Mouse (Mus musculus) kidney, postnatal 14 days (tissue): ENCODE data around the gene Vmn1r54.
"Not testable (repeated sequence)": the region's sequence is repeated elsewhere in the genome, so short reads cannot be mapped to it uniquely, and the experiment has no call there.

Experiments used
- DNase-seq: peaks from one replicate; pipeline ENCODE4 v3.0.0; 2022; ENCODE audit warnings: mixed read lengths

Vmn1r54 gene

DNA sequence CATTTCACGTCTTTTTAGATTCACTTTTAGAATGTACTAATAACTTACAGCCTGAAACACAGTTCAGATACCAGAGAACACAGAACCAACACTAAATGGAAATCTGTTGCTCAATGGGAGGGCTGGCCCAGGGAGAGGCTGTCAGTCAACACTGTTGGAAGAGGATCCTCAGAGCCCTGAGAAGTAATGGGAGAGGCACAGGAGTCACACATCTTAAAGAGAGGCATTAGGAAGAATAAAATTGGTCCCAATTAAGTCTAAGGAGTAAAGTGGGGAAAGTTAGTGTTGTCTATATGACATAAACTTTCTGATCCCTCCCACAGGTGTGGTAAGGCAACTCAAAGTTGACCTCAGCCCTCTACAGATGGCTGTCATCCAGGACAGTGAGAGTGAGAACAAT is at the start of gene Vmn1r54:
Gene Vmn1r54 (plus strand): TSS at position 301 of the 400 bp plus-strand sequence.
- DNase-seq: no peak

DNA sequence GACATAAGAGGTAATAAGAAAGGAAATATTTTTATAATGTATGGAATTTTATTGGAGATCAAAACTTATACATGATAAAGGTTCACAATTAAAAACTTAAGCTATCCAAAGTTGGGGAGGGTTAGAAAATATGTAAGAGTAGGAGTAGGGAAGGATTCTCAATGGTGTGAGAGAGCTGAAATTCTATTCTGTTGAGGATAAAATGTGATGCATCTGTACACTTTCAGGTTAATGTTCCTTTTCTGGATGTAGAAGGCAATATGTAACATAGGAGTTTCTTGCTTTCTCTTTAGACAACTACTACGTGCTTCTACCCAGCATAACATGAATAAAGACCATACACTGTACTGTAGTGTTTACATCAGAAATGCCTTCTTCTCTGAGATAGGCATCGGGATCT is 43.6 kb upstream of the Vmn1r54 start, which contains the start of gene V1ra8:
Gene V1ra8 (plus strand): TSS at position 301 of the 400 bp plus-strand sequence.
- not testable (repeated sequence) for DNase-seq

DNA sequence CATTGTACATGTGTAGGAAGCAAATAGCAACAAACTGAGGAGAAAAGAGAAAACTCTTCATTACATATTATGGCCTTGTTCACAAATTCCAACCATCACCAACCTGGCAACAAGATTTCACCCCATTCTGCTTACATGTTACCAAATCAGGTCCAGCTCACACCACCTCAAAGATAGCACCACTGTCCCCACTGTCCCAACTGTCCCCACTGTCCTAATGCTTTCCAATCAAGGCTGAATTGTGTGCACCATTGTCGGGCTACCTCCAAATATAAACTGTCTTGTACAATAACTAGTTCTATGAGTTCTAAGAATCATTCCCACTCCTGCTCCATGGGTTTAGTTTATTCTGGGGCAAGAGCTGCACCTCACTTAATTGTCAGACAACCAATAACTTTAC is 21.8 kb upstream of the Vmn1r54 start, which contains the start of gene Vmn1r53:
Gene Vmn1r53 (minus strand): TSS at position 101 of the 400 bp plus-strand sequence.
- no peak for DNase-seq

DNA sequence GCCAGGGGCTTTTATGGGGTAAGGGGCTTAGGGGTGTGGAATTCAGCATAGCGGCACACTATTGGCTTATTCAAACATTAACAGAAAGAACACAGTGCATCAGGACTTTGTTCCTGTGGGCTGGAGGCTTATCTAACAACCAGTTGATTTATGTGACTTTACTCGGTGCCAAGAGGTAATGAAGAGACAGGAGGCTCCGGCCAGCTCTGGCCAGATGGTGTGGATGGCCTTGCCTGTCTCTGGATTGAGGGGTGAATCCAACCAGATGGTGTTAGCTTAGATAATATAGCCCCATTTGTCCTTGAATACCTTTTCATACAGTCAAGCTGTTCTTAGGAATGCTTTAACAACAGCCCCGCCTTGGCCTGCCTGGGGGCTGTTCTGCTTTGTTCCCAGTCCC is 14.0 kb upstream of the Vmn1r54 start:
- DNase-seq: not testable (repeated sequence)

DNA sequence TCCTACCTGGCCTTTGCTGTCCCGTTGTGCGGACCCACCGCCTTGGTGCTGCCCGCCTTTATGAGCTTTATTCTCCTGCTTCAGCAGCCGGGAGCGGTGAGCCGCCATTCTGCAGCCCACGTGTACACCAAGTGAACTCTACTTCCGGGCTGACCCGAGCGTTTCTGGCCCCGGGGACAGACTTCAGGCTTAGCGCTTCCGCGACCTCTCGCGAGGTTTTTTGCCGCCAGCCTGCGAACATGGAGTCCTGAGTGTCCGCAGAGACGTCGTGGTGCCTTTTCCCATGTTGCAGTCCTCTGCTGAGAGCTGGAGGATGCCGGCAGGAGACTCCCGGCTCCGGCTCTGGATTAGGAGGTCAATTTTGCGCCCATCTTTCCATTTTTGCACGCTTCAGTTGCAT is 13.4 kb upstream of the Vmn1r54 start:
- no peak for DNase-seq

DNA sequence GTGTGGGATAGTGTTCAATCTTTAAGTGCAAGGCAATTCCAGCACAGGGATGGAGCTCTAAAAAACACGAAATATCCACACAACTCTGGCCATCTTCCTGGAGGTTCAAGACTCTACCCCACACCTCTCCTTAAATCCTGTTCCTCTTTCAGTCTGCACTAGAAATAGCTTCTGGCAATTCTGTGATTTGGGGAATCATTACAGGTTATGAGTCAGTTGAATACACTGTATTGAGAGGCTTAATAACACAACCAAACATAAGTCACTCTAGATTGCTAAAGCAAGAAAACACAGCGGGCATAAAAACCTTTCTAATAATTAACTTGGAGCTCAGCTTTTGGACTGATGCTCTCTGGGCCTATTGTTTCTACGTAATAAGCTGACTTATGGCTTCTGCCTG is 2.1 kb upstream of the Vmn1r54 start:
- DNase-seq: no peak

DNA sequence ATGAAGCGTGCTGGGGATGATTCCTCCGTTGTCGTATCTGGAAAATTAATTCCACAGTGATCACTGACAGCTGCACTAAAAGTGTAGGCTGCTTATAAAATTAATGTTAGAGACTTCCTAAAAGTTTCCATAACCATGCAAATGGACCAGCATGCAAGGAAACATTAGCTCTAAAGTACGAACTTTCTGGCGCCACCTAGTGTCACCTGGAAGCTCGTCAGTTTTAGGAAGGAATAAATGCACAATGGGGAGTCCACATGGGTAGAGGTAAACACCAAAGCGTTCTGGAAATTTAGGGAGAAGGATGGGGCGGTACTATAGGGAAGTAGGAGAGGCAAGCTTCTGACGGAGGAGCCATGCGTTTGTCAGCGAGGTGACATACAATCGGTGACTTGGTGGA is 42.2 kb downstream of the Vmn1r54 start:
- DNase-seq: peak; percentile 32

DNA sequence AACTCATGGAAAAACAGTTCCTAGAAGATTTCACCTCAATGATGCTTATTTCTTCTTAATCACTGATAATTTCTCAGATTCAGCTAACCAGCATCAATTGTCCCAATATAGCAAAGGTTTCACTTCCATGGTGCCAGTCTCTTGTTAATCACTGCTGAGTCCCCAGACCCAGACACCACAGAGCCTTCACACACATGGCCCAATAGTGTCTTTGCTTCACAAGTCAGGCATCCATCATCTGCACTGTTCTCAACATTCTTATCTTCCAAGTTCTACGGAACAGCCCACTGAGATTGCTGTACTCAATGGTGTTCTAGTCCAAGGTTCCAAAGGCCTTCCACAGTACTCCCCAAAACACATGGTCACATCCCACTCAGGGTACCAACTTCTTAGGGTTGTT is 54.8 kb downstream of the Vmn1r54 start, which contains the start of gene BC048671:
Gene BC048671 (plus strand): TSS at position 301 of the 400 bp plus-strand sequence.
- DNase-seq: no peak

DNA sequence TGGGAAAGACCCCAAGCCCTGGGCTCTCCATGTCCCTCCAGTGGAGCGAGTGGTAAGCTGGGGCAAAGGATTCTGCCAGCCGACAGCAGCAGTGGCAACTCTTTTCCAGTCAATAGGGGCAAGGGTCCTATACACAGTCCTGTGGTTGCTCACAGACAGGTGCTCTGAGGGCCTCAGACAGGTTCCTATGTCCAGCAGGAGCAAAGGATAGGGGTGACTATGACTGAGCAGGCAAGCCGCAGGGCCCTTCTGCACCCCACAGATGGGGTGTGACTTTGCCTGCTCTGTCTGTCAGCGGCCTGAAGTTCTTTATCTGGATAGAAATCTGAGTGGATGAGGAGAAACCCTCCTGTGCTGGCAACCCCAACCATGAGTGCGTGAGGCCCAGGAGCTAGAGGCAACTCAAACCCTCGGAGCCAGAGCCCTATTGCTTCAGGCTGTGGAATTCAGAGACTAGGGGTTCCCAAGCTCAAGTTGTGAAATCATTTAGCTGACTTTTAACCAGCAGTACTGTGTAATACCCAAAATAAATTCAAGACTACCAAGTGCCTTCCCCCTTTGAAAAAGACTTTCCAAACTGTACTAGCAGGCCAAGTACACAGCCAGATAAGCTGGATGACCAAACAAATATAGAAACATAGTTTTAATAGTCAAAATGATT is 60.3 kb downstream of the Vmn1r54 start:
- DNase-seq: no peak

DNA sequence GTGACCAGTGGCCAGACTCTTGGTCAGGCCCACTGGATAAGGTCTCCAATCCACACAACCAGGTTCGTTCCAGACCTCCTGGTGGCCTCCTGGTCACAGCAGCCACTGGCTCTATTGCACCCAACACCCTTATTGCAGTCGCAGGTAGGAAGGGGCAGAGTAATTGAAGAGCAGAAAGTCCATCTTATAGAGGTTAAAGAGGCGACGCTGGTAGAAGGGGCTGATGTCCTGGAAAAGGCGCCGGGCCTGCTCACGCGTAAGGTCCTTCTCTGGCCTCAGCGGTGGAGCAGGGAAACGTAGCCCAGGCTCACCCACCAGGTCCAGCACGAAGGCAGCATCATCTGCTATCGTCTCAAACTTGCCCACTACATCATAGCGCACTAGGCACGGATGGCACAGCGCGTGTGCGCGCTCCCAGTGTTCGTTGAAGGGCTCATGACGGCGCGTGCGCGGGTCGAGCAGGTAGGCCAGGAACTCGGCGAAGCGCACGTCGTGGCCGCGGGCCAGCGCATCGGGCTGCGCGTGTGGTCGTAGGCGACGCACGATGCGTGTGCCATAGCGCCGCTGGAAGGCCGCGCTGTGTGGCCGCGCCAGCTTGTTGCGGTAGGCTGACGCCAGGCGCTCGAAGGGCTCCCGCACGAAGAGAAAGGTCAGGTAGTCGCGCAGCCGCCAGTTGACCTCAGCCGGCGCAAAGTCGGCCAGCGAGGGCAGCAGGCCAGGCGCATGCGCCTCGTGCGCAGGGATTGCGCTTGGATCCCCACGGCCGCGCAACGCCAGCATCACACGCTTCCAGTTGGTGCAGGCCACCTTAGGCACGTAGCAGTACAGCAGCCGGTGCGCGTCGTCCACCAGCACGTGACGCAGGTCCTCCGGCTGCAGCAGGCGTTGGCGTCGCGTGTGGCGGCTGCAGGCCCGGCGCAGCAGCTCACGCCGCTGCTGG is 63.0 kb downstream of the Vmn1r54 start:
- DNase-seq: no peak

DNA sequence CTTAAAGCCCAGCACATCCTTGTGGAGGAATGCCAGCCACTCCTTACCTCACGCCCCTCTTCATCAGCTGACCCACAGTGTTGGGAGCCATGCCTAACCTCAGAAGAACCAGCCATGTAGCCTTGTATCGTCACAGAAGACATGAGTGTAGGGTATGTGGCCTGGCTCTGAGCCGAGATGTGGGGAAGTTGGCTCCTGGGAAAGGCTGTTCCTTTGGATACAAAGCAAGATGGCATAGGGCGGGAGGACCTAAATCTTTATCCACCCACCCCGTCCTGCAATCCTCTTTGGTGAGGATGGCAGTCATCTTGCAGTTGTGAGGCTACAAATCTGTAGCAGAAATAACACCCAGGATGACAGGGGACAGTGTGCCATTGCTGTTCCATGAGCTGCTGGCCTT is 69.9 kb downstream of the Vmn1r54 start:
- no peak for DNase-seq

DNA sequence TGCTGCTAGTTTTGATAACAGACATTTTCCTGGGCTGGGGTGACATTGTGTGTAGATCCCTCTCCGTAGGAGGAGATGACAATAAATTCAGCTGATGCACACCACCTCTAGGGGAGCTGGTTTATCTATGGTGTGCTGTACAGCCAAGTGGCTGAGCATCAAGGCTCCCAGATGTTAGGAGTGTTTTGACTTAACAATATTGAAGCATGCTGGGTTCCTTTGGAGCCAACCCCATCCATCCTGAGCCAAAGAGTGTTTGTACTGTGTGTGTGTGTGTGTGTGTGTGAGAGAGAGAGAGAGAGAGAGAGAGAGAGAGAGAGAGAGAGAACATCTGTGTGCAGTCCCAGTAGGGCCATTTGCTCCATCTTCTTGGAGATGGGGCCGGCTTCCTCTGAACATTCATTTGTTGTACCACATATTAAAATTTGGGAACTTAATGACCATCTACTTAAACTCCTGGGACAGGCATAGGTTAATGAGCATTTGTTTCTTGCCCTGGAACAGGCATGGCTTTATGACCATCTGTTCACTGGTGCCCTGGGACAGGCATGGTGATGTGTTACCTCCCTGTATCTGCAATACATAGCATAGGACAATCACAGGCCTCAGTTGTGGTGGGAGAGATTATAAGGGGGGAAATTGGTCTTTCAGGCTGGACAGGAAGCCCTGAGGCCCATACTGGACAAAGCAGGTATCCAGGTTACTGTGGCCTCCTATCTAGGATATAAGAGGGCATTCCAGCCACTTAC is 71.6 kb downstream of the Vmn1r54 start:
- no peak for DNase-seq

DNA sequence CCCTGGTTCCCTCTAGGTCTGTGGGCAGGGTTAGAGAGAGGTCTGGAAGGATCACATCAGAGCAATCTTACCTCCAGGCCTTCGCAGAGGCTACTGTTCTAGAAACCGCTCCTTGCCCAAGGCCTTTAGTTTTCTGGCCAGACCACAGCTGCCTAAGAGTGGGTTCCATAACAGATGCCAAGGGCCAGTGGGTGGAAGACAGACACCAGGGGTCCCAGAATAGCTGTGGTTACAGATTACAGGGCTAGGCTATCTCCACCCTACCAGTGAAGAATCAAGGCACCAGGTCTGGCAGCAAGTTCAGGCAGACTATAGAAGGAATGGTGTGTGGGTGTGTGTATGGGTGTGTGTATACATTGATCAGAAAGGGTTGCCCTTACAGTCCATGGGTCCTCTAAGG is 72.9 kb downstream of the Vmn1r54 start:
- DNase-seq: no peak

DNA sequence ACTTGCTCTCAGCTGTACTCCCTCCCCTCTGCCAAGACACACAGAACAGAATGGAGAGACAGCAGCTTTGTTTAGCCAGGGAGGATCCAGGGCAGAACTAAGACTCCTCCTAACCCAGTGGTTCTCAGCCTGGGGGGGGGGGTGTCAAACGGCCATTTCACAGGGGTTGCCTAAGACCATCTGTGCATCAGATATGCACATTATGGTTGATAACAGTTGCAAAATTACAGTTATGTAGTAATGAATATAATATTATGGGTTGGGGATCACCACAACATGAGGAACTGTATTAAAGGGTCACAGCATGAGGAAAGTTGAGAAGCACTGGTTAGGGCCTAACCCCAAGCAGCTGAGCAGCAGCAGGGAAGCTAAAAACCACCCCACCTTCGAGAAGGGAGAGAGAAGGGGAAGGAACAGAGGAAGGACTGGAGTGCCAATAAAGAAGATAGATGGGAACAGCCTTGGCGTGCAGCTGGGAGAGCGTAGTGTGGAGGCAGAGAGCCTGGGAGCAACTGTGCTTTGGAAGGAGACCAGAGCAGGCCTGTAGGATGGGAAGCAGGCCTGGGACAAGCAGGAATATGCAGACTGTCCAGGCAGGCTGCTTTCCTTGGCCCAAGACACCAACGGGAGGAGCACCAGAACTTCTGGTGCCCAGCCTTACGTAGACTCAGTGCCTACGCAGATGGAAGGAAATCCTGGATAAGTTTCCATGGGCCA is 73.5 kb downstream of the Vmn1r54 start:
- DNase-seq: no peak

DNA sequence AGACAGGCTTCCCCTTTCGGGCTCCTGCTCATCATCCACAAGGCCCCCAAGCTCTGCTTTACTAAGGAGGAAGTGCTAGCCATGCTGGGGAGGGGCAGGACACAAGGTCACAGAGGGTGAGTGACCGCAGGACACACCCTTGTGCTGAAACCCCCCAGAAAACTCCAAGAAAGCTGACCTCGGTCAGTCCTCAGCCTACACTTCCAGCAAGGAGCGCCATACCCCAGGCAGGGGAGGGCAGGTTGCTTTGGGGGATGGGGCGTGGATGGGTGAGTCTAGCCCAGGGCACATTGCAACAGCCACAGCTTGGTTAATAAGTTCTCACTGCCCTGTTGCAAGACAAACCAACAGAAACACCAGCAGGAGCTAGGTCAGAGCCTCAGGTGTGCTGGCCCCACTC is 74.3 kb downstream of the Vmn1r54 start:
- DNase-seq: peak; percentile 51
